Mouse (Mus musculus) liver, embryonic 14.5 days (tissue): ENCODE measurements around the gene Adgrf5.

Source experiments
- CTCF ChIP-seq: IDR thresholded peaks from 2 replicates; pipeline ENCODE4 v1.5.1; 2016; ENCODE audit warnings: antibody characterized with exemption, low read depth, control low read depth
- EP300 ChIP-seq: IDR thresholded peaks from 2 replicates; pipeline ENCODE4 v1.6.1; 2016; ENCODE audit warnings: antibody characterized with exemption, low read depth

DNA sequence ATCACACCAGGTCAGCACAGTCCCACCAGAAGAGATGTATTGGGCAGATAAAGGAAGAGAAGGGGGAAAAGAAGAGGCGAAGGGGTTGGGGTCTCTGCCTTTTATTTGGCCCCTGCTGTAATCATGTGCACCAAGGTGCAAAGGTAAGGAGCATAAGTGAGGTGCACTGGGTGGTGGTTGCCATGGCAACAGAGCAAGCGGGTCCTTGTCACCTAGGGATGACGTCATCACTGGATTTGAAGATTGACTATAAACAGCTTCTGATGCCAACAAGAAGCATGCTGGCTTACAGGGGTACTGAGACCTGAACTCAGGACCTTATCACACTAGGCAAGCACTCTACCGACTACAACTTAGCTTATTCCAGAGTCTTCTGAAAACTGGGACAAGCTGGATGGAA, 31.0 kb upstream of the Adgrf5 start:
- TF ChIP-seq CTCF (no peak), EP300 (no peak)
